Mouse (Mus musculus) MEL-GATA-1-ER (cell line): ENCODE results near the gene Ctbp1.

Source experiments
- DNase-seq: peaks from one replicate; pipeline ENCODE4 v3.0.0-alpha.2; 2012; ENCODE audit warnings: low read depth; ENCODE audit errors: extremely low read depth

Ctbp1 gene

GRCm38 (mm10) chr5:33244377-33244920 is 30.3 kb downstream of the Ctbp1 start:
- DNase-seq = no peak

GRCm38 (mm10) chr5:33239934-33240333 is 34.9 kb downstream of the Ctbp1 start:
- DNase-seq = no peak

GRCm38 (mm10) chr5:33239111-33239714 is 35.6 kb downstream of the Ctbp1 start:
- DNase-seq = no peak

GRCm38 (mm10) chr5:33238256-33238645 is 36.5 kb downstream of the Ctbp1 start:
- DNase-seq = no peak

GRCm38 (mm10) chr5:33237600-33238255 is 37.1 kb downstream of the Ctbp1 start:
- no peak for DNase-seq

GRCm38 (mm10) chr5:33234391-33235031 is 40.3 kb downstream of the Ctbp1 start:
- no peak for DNase-seq

GRCm38 (mm10) chr5:33232791-33233190 is 42.0 kb downstream of the Ctbp1 start:
- DNase-seq = no peak

GRCm38 (mm10) chr5:33230285-33230684 is 44.5 kb downstream of the Ctbp1 start:
- no peak for DNase-seq

- DNase-seq = no peak
These were observed 46.4 kb downstream of the Ctbp1 start for GRCm38 (mm10) chr5:33228428-33228827.

- no peak for DNase-seq
These were observed 49.1 kb downstream of the Ctbp1 start for GRCm38 (mm10) chr5:33225673-33226072.

GRCm38 (mm10) chr5:33224491-33224890 is 50.3 kb downstream of the Ctbp1 start:
- DNase-seq = no peak

- no peak for DNase-seq
These were observed 51.7 kb downstream of the Ctbp1 start for GRCm38 (mm10) chr5:33222841-33223744.

GRCm38 (mm10) chr5:33222389-33222788 is 52.4 kb downstream of the Ctbp1 start:
- DNase-seq = no peak

GRCm38 (mm10) chr5:33220350-33221044 is 54.3 kb downstream of the Ctbp1 start:
- no peak for DNase-seq

- DNase-seq = no peak
These were observed 55.0 kb downstream of the Ctbp1 start for GRCm38 (mm10) chr5:33219831-33220230.

GRCm38 (mm10) chr5:33218746-33219449 is 55.9 kb downstream of the Ctbp1 start:
- peak; percentile 30 for DNase-seq

GRCm38 (mm10) chr5:33218081-33218480 is 56.7 kb downstream of the Ctbp1 start, which contains the start of gene Spon2:
Gene Spon2 (minus strand): TSS chr5:33218455.
- no peak for DNase-seq

GRCm38 (mm10) chr5:33217663-33218062 is 57.1 kb downstream of the Ctbp1 start:
- DNase-seq = no peak

- DNase-seq = no peak
These were observed 60.1 kb downstream of the Ctbp1 start for GRCm38 (mm10) chr5:33214723-33215122.

- no peak for DNase-seq
These were observed 63.5 kb downstream of the Ctbp1 start for GRCm38 (mm10) chr5:33211254-33211653.
